Mouse (Mus musculus): ENCODE results near the gene S100g.

S100g gene

DNA sequence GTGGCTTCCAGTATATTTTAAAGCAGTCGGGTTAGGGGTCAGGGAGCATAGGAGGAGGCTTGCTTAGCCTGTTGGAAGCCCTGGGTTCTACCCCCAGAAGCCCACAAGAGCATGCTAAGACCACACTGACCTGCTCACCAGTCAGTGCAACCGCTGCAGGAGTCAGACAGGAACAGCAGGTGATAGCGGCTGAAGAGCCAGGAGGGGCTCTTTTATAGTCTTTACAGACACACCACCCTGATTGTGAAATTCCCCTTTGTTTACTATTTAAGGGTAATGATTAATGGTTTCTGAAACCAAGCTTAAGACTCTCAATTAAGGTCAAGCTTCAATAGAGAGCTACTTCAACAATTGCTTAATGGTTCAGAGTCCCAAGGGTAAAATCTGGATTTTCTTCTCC is at the start of gene S100g:
S100g (minus strand) TSS at position 217 of the 400 bp plus-strand sequence.
- no peak for DNase-seq (ENCODE audit: low read depth)

DNA sequence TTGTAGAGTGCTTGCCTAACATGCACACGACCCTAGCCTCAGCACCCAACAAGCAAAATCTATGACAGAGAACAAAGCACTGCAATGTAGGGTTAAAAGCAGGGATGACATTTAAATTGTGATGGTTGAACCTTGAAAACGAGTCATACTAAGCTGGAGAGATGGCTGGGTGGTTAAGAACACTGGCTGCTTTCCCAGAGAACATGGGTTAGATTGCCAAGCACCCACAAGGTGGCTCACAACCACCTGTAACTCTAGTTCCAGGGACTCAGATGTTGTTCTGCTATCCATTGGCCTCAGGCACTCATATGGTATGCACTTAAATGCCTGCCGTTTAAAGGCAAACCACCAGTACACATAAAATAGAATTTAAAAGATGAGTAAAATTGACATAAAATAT is 27.7 kb upstream of the S100g start:
- DNase-seq (ENCODE audit: low read depth) = no peak

DNA sequence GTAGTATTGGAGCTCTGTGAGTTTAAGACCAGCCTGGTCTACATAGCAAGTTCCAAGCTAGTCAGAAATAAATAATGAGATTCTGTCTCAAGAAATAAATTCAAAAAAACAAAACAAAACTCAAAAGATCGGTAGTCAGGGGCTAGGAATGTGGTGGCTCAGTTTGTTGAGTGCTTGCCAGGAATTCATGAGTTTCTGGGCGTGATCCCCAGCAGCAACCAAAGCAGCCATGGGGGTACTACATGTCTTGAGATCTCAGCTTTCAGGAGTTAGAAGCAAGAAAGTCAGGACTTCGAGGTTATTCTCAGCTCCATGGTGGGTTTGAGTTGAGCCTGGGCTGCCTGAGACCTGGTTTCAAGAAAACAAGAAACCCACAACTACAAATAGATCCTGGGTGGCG is 27.0 kb upstream of the S100g start:
- no peak for DNase-seq (ENCODE audit: low read depth)

DNA sequence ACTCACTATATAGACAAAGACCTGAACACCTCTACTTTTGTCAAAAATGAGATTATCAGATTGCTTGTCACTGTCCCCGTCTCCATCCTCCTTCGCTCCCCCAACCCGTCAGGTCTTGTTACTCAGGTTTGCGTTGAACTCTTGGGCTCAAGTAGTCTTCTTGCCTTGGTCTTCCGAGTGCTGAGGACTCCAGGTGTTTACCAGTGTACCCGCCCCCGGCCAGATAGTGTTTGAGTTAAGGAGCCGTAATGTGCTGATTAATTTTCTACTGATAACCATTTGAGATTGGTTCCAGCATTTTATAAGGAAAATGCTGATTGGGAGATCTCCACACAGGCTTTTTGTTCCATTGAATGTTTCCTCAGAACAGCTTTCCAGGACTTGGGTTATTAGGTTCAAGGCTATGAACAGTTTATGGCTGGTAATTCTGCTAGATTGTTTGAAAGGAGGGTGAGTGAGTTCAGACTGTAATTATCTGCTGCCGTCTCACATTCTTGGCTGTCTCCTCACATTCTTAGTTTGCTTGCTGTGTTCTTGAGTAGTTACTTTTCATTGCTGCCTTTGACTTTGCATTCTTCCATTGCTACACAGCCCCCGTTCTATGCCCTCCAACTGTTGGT is 22.6 kb upstream of the S100g start:
- DNase-seq (ENCODE audit: low read depth) = no peak

DNA sequence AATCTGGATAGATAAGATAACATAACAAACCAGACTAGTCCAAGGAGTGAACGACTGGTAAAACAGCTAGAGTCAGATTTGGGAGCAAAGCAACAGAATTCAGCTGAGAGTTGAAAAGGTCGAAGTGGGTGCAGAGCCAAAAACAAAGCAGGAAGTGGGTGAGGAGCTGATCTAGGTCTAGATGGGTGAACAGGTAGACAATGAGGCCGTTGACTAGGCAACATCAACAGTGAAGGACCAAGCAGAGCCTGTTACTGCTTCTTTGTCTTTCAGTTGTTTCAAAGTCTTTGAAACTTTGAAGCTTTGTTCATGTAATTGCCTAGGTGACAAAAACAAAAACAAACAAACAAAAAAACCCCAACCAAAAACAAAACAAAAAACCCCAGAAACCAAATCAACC is 11.8 kb upstream of the S100g start:
- DNase-seq (ENCODE audit: low read depth) = peak; percentile 16

DNA sequence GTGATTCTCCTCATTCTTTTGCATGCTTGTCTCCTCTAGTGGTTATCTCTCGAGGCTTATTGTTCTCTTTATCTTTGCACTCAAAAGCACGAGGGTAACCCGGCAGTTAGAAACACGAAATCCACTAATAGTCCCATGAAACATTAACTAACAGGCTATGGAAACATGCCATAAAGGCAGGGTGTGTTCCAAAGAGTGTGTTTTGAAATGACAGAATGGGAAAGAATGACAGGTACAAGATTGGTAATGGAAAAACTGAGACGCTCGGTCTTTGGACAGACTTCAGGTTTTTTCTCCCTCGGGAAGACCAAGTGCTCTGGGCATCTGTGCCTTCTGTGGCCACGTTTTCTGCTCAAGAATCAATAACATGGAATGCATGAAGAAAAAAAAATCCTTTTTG is 3.1 kb upstream of the S100g start:
- DNase-seq (ENCODE audit: low read depth) = no peak

DNA sequence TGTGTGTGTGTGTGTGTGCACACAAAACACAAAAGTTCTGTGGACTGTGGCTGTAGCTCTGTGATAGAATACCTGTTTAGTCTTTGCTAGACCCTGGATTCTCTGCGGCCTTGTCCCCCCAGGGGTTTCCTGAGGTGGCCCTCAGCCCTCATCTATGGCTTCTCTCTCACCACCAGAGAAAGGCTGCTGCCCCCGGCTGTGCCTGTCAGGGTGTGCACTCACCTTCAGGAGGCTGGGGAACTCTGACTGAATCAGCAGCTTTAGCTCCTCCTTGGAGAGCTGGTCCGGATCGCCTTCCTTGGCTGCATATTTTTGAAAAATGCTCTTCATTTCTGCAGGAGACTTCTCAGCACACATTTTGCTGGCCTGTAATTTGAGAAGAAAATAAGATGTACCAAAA is 559 bp downstream of the S100g start:
- DNase-seq (ENCODE audit: low read depth) = no peak

DNA sequence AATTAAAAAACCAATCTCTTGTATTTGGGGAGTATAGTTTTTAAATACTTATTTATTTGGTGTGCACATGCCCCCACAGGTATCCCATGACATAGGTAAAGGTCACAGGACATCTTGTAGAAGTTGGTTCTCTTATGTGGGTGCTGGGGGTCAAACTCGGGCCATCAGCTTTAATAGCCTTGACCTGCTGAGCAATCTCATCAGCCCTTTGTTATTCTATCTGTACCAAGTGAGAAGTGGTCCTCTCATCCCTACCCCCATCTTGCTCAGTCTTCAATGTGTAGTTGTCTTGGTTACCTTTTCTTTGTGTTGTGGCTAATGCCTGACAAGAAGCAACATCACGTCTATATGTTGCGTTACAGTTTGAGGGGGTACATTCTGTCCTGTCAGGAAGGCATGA is 6.5 kb downstream of the S100g start:
- DNase-seq (ENCODE audit: low read depth) = no peak

DNA sequence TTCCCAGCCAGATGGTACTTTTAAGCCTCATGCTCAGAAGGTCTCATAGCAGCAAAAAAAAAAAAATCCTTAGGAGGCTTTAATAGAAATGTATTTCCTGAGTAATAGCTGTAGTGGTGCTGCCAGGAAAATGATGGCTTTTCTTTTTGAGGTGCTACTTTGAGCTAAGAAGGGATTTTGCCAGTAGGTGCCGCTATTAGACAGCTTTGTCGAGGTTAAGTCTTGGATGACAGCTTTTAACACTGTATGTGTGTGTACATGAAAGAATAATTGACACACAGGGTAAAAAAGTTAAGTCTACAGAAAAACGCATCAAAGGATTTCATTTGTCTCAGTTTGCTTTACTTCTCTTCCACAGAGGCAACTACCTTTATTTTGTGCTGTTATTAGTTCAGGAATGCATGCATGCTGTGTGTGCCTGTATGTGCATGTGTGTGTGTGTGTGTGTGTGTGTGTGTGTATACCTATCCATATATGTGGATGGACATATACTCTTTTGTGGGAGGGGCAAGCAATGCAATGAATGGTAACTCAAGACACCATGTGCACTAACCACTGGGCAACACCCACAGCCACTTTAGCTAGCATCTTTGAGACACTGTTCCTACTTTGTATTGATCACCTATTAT is 14.5 kb downstream of the S100g start:
- peak; percentile 42 for DNase-seq (ENCODE audit: low read depth)

DNA sequence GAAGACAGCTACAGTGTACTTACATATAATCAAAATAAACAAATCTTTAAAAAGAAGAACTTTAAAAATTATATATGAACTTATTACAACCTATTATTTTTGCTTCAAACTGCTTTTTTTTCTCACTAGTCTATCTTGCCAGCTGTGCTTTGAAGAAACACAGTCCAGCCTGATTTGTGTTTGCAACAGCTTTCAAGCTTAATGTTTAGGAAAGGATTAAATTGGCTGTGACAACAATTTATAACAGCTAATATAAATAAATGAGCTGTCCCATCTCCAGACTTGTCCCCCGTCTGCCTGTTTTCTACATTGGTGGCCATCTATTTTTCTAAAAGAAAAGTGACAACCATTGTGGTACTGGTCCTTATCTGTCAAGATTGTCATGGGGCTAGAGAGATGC is 22.4 kb downstream of the S100g start:
- DNase-seq (ENCODE audit: low read depth) = no peak

DNA sequence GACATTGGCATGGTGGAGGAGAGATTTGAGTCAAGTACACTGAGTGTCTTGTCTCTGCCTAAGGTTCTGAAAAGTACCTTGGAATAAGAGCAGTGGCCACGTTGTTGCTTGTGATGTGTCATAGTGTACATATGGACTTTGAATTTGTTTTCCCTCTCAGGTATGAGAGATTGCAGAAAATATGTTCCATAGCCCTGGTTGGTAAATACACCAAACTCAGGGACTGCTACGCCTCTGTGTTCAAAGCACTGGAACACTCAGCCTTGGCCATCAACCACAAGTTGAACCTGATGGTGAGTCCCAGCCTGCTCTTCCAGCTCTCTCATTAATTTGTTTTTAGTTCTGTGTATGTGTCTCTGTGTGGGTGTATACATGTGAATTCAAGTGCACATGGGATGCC is 32.9 kb downstream of the S100g start:
- no peak for DNase-seq (ENCODE audit: low read depth)

DNA sequence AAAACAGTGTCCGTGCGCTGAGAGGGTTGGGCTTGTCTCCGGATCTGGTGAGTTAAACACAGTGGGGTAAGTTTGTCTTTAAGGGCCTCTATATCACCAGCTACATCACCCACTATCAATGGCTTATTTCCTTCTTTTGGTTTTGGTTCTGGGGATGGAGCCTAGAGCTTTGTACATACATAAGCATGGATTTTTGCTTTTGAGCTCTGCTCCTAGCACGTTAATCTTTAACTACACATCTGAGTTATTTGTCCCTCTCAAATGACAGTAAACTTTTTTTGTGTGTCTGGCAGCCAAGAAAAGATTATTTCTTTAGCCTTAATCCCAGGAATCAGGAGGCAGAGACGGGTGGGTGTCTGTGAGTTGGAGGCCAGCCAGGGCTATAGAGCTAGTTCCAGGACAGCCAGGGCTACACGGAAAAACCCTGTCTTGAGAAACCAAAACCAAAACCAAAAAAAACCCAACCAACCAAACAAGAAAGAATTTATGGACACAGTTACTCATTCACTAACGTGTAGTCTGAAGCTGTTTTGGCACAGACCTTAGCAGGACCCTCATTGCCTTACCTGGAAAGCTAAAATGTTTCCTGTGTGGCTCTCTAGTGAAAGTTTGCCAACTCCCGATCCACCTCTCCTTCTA is 42.8 kb downstream of the S100g start:
- DNase-seq (ENCODE audit: low read depth) = no peak

DNA sequence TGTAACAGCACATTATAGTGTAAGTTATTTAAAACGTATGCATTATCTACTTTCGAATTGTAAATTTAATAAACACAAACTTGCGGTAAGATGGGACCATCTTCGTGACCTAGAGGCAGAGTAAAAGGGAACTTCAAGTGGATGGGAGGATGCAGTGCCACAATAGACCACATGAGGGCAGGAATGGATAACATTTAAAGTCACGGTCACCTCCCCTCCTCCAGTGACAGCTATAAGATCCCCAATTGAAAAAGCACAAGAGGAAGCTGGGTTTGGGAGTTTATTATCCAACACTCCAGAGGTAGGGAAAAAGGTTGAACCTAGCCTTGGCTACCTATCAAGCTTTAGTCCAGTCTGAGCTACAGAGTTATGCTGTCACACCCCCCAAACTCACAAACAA is 48.7 kb downstream of the S100g start:
- DNase-seq (ENCODE audit: low read depth) = peak; percentile 69

DNA sequence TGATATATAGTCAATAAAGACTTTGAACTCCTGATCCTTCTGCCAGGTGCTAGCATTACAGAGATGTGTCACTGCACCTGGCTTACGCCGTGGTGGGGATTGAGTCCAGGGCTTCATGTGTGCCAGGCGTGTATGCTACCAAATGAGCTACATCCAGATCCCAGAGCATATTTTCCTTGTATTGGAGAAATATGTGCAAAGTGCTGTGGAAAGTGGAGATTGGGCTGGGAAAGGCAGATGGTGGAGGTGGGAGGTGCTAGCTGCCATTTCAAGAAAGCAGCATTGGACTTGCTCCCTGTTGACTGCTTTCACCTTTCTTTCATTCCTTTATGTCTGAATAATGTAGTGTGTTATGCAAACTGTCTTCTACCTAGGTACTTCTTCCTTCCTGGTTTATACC is 50.7 kb downstream of the S100g start:
- DNase-seq (ENCODE audit: low read depth) = no peak

All from naive thymus-derived CD4-positive, alpha-beta T cell, adult 2 months (primary cell).